Mouse (Mus musculus): Measurements from ENCODE around the gene Nat10. TPM values are rescaled to one million over a fixed set of nuclear protein-coding genes. Genes with fewer than 3 reads are reported as not detected.

Gene Nat10
- total RNA-seq (2014; fragmentation: Nextera tagmentation) (45.4 and 57.0 TPM in 2 replicates), total RNA-seq (2017) (77.7 and 124 TPM in 2 replicates)

DNA sequence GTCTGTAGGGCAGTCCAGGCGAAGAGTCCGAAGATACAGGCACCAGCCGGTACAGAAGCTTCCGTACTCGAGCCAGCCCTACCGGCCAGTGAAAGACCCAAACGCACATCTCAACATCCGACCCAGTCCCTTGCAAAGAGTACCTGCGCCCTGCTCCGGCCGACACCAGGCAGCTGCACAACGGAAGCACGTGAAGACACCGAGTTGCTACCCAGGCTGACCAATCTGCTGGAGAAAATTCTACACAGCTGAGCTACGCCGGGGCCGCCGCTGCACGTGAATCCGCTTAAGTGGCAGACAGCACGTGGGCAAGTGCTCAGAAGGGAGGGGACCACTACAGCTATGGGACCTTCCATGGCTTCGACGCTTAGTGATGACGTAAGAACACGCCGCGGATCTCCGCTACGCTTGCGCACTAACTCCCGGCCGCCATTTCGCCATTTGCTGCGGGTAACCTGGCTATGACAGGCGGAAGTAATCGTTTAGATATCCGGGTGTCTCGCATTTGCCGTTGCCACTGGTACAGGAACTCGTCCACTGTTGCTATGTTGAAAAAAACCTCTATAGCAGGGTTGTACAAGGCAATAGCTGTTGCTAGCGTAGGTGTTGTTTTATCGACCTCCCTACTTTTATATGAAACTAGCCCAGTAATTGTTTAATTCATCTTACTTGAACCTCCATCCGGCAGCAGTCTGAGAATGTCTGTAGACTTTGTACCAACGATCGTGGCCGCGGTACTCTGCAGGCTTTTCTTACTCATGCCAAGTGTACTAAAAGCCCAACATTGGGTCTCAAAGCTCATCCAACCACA is at the start of gene Nat10:
Gene Nat10, minus strand, starts transcription at position 365 of the 811 bp plus-strand sequence.
- ATAC-seq (replicated peaks; ENCODE audit: poor library complexity, severe bottlenecking) = peak; percentile 94

DNA sequence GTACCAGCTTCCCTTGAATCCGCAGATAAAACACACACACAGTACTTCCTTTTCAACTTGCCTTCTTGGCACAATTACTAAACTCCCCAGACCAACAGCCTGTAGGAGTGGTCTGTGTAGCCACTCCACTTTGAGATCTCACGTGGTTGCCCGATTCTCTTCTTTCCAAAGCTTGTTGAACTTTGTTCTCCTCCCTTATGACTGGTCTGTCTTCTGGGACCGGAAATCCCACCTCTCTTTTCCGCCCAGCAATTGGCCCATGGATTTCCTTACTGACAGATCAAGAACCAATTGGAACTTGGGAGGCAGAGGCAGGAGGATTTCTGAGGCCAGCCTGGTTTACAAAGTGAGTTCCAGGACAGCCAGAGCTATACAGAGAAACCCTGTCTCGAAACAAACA is 49.3 kb upstream of the Nat10 start:
- ATAC-seq (replicated peaks; ENCODE audit: poor library complexity, severe bottlenecking) = 0 out of 2 replicates have a peak, but pooled peaks have one; percentile 22

DNA sequence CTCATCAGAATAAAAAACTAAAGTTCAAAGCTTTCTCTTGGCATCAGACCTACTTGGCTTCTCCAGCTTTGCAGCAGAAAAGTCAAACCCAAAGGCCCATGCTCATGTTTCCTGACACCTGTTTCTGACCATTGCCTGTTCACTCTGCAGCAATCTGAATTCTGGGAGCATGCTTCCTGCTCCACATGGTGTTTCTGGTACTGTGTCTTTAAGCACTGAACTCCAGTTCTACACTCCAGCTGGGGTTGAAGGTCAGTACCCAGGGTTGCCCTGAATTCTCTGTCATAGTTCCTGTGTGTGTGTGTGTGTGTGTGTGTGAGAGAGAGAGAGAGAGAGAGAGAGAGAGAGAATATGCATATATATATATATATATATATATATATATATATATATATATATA is 47.4 kb upstream of the Nat10 start:
- no peak for ATAC-seq (replicated peaks; ENCODE audit: poor library complexity, severe bottlenecking)

DNA sequence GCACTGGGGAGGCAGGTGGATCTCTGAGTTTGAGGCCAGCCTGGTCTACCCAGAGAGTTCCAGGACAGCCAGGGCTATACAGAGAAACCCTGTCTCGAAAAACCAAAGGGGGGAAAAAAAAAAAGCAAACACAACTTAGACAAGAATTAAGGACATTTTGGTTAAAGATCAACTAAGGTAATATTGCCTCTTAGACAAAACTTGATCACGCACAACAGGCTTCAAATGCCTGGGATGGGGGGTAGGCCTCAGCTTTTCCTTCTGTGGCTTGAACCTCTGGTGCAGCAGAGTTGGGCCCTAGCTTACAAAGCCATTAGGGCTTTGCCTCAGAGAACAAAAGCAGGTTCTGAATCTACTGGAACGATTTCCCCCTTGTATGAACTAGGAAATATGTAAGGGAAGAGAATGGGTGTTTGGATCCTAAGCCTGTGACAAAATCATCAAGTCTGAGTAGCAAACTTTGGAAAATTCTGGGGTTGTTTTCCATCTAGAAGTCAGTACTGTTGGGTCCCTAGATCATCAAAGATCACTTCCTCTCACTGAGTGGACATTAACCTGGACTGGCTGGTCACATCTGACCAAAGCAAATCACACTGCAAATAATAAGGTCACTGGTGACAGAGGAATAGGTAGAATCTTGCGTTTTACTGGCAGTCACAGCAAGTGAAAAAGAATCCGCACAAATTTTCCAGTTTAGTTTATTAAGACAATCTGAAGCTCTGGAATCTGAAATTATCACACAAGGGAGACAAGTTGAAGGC is 42.9 kb upstream of the Nat10 start:
- ATAC-seq (replicated peaks; ENCODE audit: poor library complexity, severe bottlenecking) = no peak

DNA sequence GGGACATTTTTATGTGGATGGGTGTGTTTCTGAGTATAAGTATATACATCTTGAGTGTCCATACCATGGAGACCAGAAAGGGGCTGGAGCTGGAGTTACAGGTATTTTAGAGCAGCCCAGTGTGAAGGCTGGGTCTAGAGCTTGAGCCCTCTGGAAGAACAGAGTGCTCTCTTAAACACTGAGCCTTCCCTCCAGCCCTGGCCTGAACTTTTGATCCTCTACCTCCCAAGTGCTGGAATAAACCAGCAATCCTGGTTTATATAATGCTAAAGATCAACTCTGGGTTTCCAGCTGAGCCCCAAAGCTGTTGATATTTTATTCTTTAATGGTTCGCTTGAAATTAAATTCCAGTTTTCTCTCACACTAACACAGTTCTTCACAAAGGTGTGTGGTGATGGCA is 41.4 kb upstream of the Nat10 start:
- no peak for ATAC-seq (replicated peaks; ENCODE audit: poor library complexity, severe bottlenecking)

DNA sequence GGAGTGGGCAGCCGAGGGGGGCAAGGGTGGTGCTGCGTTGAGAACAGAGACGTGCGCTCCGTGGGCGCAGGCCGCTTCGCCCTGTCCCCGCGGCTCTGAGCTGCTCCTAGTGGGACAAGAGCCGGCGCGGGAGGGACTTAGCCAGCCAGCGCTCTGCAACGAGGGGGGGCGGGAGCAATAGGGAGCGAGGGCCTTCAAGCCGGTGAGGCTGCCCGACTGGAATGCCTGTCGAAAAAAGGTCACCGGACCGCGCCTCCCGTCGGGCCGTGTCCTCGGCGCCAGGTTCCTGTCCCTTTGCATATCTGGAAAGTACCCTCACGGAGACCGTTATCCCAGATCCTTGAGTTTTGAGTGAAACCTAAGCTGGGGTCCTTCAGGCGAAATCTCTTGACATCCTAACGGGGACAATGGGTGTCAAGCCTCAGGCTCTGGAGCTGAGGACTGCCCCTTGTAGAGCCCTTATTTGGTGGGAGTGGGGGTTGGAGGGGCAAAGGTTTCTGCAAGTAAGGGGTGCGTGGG is 36.5 kb upstream of the Nat10 start, which contains the start of gene Caprin1:
Gene Caprin1, minus strand, starts transcription at position 159 of the 519 bp plus-strand sequence.
- ATAC-seq (replicated peaks; ENCODE audit: poor library complexity, severe bottlenecking) = peak; percentile 74

DNA sequence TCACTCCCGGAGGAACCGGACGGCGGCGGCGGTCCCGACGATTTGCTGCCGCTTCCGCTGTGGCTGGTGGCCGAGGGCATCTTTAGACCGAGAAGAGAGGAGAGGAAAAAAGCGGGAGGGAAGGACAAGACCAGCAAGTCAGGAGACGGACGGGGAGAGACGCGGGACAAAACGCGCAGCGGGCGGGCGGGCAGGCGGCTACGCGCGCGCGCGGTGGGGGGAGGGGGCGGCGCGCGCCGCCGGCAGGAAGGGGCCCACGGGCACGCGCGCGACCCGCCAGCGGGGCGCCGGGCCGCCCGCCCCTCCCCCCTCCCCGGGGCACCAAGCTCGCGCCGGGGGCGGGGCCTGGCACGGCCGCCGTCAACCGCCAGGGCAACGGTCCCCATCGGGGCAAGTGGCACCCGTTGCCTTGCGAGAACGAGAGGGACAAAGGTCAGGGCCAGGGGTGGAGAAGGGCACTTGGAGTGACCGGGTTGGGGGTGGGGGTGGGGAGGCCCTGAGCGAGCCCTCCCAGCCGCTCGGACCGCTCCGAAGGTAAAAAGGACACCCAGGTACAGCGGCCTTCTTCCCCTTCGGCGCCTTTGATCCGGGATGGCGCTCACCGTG is 35.9 kb upstream of the Nat10 start:
- ATAC-seq (replicated peaks; ENCODE audit: poor library complexity, severe bottlenecking) = peak; percentile 61

DNA sequence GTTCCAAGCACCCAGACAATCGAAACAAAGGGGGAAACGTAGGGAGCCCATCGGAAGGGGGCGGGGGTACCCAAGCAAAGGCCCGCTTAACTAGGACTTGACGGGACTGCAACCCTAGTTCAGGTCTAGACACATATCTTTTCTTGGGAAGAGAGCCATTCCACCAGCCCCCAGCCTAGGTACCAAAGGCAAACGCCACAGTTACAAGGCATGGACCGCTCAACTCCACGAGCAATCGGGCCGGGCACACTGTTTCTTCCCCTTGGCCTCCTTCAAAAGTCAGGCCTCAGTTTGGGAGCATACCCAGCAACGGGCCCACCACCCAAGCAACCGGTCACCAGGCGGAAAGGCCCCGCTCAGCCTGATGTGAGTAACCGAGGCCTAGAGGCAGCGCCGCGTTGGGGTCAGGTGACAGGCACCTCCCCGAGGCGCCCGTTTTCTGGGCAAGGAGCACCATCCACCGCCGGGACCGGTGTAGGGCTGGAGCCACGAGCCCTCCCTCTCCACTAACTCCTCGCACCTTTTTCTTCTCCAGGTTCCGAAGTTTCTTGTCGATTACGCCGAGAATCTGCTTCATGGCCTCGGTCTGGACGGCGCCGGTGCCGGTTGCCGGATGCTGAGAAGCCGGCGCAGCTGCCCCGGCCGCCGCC is 35.3 kb upstream of the Nat10 start:
- peak; percentile 31 for ATAC-seq (replicated peaks; ENCODE audit: poor library complexity, severe bottlenecking)

DNA sequence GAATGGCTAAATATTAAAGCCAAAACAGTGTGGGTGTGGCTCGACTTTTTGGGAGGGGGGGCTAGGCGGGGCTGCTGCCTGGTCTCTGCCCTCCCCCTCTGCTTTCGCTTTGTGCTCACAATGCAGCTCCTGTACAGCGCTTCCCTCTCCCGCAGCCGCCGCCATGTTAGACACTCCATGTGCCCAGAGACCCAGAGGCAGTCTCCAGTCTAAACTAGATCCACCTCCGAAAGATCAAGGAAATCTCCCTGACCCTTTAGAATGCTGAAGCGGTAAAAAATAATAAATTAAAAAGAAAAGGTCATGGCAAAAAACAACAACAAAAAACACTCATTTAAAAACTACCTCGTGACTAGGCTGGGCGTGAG is 34.8 kb upstream of the Nat10 start:
- peak; percentile 69 for ATAC-seq (replicated peaks; ENCODE audit: poor library complexity, severe bottlenecking)

DNA sequence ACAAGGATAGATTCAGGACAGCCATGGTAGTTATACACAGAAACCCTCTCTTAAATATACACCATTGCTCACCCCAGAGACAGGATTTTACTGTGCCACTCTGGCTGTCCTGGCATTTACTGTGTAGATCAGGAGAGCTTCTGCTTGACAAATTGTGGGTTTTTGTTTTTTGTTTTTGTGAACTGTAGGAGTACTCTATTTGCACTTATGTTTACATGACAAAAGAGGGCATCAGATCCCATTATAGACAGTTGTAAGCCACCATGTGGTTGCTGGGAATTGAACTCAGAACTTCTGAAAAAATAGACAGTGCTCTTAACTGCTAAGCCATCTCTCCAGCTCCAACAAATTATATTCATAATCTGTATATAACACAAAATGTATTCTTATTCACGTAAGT is 30.9 kb upstream of the Nat10 start:
- ATAC-seq (replicated peaks; ENCODE audit: poor library complexity, severe bottlenecking) = no peak

DNA sequence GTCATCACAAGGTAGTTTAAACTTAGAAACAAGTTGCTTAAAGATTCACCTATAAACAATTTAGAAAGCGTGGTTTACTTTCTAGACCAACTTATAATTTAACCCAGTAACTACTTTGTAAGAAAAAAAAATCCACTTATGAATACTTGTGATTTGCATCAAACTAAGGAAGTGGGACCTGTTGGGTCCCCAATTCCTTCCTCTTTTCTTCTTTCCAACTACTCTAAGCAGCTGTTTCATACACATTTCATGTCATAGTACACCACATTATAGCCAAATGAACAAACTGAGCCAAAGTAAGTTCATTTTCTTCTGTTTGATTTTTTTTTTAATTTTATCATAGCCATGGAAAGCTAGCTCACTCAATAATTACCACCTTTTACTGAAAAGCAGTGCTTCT is 24.7 kb upstream of the Nat10 start:
- ATAC-seq (replicated peaks; ENCODE audit: poor library complexity, severe bottlenecking) = peak; percentile 89

DNA sequence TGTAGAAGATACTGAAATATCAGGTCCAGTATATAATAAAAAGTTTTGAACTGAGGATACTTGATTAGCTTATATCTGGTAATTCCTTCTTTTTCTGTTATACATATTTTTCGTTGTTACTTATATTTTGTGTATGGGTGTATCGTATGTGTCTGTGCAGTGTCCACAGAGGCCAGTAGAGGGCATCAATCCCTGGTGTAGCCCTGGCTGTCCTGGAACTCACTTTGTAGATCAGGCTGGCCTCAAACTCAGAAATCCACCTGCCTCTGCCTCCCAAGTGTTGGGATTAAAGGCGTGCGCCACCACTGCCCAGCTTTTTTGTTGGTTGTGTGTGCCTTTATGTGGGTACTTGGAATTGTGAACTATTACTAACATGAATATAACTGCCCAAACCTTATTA is 23.6 kb upstream of the Nat10 start:
- ATAC-seq (replicated peaks; ENCODE audit: poor library complexity, severe bottlenecking) = peak; percentile 67

DNA sequence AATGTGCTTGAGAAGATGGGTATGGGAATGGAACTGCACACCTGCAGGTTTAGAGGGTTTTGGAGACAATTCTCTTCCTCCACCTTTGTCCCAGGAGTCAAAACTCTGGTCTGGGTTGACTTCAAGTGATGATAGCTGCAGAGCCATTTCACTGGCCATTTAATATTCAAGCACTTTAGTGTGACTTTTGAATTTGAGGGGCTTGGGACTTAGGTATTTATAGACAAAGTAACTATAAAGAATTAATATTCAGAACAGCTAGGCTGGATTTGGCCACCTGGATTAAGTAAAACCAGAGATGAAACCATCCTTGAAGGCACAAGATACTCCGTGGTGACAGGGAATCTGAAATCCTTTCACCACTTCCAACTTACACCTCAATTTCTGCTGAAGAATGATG is 1.4 kb upstream of the Nat10 start:
- no peak for ATAC-seq (replicated peaks; ENCODE audit: poor library complexity, severe bottlenecking)

DNA sequence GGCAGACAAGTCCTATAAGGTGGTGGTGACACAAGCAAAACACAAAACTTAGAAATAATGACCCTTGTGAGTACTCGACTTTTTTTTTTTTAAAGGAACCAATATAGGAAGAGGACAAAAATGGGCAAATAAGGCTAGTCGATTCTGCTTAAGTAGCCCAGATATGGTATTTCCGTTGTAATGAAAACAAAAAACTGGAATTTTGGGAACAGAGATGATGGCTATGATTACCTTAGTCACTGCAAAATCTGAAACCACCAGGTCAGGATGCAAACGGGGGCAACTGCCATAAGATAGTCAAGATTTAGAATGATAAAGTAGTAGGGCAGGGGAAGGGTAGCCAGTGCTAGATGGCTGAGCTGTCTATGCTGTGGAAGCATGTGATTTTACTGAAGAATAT is 923 bp upstream of the Nat10 start:
- ATAC-seq (replicated peaks; ENCODE audit: poor library complexity, severe bottlenecking) = no peak

DNA sequence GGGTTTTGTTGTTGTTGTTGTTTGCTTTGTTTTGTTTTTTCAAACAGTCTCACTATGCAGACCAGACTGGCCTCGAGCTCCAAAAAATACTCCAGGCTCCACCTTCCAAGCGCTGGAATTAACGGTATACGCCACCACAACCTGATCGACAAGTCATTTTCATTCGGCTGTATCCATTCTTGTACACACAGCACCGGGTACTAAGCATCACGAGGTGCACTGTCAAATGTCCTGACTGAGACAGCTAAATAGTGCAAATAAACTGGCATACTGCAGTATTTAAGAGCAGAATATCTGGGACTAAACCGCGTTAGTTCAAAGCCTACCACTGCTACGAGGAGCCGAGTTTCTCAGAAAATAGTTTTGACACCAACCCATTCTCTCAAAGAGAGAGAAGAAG is 649 bp downstream of the Nat10 start:
- ATAC-seq (replicated peaks; ENCODE audit: poor library complexity, severe bottlenecking) = no peak

DNA sequence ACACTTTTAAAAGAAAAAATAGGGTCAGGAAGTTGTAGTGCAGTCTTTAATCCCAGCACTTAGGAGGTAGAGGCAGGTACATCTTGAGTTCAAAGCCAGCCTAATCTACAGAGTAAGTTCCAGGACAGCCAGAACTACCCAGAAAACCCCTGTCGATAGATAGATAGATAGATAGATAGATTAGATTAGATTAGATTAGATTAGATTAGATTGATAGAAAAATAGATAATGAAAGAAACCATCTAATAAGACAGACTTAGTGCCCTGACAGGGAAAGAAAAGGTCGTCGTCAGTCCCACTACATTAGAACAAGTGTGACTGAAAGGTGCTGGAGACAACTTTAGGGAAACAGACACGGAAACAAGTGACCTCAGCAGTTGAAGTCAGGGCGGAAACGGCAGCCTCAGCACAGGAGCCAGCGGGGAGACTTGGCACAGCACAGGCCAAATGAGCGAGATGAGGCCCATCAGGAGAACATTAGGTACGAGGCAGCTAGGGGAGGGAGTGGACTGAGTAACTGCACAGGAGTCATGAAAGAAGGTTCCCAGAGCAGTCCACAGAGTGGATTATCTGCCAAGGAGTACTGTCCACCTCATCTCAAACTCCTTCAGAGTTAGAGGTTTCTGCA is 5.5 kb downstream of the Nat10 start:
- no peak for ATAC-seq (replicated peaks; ENCODE audit: poor library complexity, severe bottlenecking)

DNA sequence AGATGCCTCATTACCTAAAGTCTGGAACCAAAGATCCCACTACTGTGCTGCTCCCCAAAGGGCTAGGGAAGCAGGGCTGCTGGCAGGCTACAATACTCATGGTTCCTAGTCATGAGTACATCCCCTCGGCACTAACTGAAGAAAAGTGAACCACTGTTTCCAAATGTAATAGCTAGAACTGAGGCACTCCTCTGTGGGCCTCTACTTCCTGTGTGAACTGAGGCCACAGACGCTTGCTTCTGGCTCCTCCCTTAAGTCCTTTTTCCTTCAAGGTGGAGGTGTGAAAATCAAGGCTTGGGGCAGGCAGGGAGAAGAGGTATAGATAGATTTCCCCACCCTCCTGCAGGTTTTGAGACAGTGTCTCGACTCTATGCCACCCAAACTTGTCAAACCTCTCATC is 6.5 kb downstream of the Nat10 start:
- no peak for ATAC-seq (replicated peaks; ENCODE audit: poor library complexity, severe bottlenecking)

DNA sequence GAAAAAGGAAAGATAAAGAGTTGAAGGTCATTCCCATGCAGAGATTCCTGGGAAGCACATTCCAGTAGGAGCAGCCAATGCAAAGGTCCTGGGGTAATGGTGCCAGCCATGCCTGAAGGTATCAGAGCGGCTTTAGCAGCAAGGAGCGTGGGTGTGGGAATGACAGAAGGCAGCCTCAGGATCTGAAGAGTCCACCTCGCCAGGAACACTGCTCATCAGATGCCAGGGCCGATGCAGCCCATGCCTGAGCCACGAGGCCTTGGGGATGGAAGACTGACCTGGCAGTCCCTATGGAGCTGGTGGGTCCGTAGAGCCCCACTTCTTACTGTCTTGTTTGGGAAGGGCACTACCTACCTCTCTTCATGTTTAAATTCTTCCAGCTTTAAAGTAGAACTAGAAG is 9.3 kb downstream of the Nat10 start:
- no peak for ATAC-seq (replicated peaks; ENCODE audit: poor library complexity, severe bottlenecking)

DNA sequence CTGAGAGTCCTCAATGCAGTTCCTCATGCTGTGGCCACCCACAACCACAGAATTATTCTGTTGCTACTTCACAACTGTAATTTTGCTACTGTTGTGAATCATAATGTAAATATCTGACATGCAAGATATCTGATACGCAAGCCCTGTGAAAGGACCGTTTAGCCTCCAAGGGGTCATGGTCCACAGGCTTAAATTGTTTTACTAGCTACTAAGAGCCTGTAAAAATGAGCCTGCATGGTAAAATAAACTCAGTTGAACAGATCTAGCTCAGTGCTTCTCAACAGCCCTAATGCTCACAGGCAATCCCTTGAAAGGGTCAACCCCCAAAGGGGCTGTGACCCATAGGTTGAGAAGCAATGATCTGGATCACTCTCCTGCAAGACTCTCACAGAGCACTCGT is 12.0 kb downstream of the Nat10 start:
- no peak for ATAC-seq (replicated peaks; ENCODE audit: poor library complexity, severe bottlenecking)

DNA sequence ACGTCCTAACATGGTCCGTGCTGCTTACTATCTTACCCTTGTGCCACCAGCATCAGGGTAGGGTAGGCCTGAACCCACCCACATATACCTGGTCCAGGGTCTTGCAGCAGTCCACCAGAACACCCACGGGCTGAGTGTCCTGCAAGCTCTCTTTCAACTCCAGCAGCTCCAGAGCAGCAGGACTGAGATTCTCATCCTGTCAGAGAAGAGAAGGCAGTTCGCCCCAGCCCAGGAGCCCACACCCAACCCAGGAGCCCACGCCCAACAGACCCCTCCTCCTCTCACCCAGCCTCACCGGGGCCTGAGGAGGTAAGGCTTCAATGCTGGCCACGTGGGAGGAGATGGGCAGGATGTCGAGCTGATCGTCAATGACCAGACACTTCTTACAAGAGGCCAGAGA is 13.2 kb downstream of the Nat10 start:
- no peak for ATAC-seq (replicated peaks; ENCODE audit: poor library complexity, severe bottlenecking)

Measured in granulocyte monocyte progenitor cell, adult 5-6 weeks (primary cell).